Mouse (Mus musculus) testis, adult 2 months (tissue): ENCODE measurements around the gene Chordc1. TPM values are rescaled to one million over a fixed set of nuclear protein-coding genes. Genes with fewer than 3 reads are reported as not detected.
"Not testable (repeated sequence)": the region's sequence is repeated elsewhere in the genome, so short reads cannot be mapped to it uniquely, and the experiment has no call there.

Experiments used
- H3K27ac ChIP-seq: fragments of 200-500 bp; 2 replicates; pipeline ENCODE4 v1.5.1; 2012; ENCODE audit warnings: low read depth, low read length; ENCODE audit not compliant: control insufficient read depth, insufficient read depth
- H3K27me3 ChIP-seq: fragments of 200-500 bp; 2 replicates; pipeline ENCODE4 v1.6.1; 2012; ENCODE audit warnings: mild to moderate bottlenecking, low read length, moderate library complexity; ENCODE audit not compliant: control insufficient read depth, insufficient read depth
- H3K36me3 ChIP-seq: fragments of 200-500 bp; 2 replicates; pipeline ENCODE4 v1.6.1; 2012; ENCODE audit warnings: mild to moderate bottlenecking, low read length; ENCODE audit not compliant: control insufficient read depth, insufficient read depth
- H3K4me1 ChIP-seq: fragments of 200-500 bp; 2 replicates; pipeline ENCODE4 v1.6.1; 2012; ENCODE audit warnings: low read length; ENCODE audit not compliant: control insufficient read depth, insufficient read depth
- H3K4me3 ChIP-seq: fragments of 200-500 bp; 2 replicates; pipeline ENCODE4 v1.5.1; 2012; ENCODE audit warnings: low read depth, mild to moderate bottlenecking, low read length, moderate library complexity, mixed read lengths; ENCODE audit not compliant: control insufficient read depth
- CTCF ChIP-seq: fragments of 200-500 bp; IDR thresholded peaks from 2 replicates; pipeline ENCODE4 v1.5.1; 2012; ENCODE audit warnings: low read depth, mild to moderate bottlenecking, inconsistent platforms, low read length, moderate library complexity; ENCODE audit not compliant: control insufficient read depth, insufficient read depth, insufficient replicate concordance
- POLR2A ChIP-seq: fragments of 200-500 bp; IDR thresholded peaks from 2 replicates; pipeline ENCODE4 v1.6.1; 2012; ENCODE audit warnings: low read depth, mild to moderate bottlenecking, inconsistent platforms, low read length, moderate library complexity; ENCODE audit not compliant: control insufficient read depth
- polyA plus RNA-seq: library from polyadenylated mRNA; depleted of rRNA; stranded (reverse); fragments of >200 nt; gene quantifications from 2 replicates; pipeline ENCODE4 v1.2.3, GENCODE M21; 2012; rRNA removed

Chordc1 gene
- polyA plus RNA-seq = 10.5 and 11.9 TPM in 2 replicates

DNA sequence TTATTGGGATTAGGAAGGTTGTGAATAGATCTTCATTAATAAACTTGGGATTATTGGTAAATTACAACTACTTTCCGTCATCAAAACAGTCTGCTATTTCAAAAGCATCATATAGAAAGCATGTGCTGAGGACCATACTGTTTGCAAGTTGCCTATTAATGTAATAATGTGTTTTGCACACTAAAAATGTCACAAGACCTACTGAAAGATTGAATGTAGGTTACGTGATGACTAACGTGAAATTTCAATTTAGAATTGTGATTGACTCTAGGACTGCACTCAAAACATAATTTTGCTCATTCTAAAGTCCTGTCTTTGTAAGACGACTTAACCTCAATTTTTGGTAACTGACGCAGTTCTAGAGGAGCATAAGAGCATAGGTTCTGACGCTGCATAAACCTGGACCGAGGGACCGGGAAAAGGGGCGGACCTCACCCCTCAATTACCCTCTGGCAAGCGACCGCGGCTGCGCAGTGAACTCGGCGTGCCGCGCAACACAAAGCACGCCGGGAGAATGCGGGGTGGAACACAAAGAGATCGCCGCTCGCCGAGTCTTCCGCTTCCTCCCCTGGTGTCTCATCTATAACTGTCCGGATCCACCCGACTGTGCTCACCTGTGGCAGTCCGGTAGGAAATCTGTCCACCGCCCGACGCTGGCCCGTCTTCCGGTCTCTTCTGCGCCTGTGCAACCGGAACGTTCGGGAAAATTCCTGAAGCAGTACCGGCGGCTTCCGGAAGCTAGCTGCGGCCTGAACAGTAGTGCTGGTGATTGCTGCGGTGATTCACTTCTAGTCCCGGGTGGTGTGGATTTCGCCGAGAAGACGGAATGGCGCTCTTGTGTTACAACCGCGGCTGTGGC, at the start of gene Chordc1:
Gene Chordc1, plus strand, starts transcription at position 555 of the 859 bp plus-strand sequence.
- Histone ChIP-seq H3K4me1 (no peaks in the 10 kb centered on the region; the same call in 1 of the 2 replicates), H3K27me3 (no peaks in the 10 kb centered on the region)
- TF ChIP-seq CTCF = no peak
- TF ChIP-seq POLR2A = peak; percentile 84

DNA sequence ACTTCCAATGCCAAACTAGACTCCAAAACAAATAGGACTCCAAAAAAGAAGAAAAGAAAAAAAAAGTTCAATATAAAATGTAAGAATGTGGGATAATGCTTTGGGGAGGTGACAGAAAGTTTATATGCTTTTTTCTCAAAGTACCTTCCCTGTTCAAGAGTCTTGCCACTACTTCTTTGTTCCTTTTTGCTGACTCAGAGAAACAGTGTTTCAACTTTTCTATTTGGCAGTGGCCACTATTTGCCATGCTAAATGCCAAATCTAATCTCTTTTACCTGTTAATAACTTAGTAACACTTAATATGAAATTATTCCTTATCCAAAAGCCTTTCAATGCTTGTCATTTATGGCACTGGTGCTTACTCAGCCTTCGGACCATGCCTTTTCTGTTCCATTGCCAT, 16.0 kb upstream of the Chordc1 start:
- H3K27me3 ChIP-seq = no peaks in the 10 kb centered on the region
- no peak for TF ChIP-seq POLR2A
- no peak for TF ChIP-seq CTCF
- no peak overlapping the region for H3K4me3 ChIP-seq
- H3K36me3 ChIP-seq = no peaks in the 10 kb centered on the region
- no peaks in the 10 kb centered on the region for H3K4me1 ChIP-seq
- H3K27ac ChIP-seq = no peak overlapping the region

More for the DNA sequence above, at the start of gene Chordc1:
- no peaks in the 10 kb centered on the region for H3K36me3 ChIP-seq
- peak within 1 kb of the TSS; percentile 97 for H3K4me3 ChIP-seq
- peak within 1 kb of the TSS; percentile 90 for H3K27ac ChIP-seq

DNA sequence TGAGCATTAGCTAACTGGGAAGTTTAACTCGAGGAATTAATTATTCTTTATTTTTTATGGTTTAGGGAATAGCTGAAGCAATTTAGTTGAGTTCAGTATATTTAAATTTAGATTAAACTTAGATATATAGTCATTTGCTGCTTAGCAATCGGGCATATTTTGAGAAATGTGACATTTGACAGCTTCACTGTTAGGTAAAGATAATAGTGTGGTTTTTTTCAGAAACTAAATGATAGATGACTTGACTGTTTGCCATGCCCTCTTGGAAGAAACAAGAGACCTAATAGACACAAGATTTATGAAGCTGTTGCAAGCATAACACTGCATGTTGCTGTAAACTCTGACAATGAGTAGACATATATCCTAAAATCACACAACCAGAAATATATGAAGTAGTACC, 15.1 kb upstream of the Chordc1 start:
- TF ChIP-seq CTCF = no peak
- no peak for TF ChIP-seq POLR2A
- H3K4me1 ChIP-seq = no peaks in the 10 kb centered on the region
- H3K27me3 ChIP-seq = no peaks in the 10 kb centered on the region
- H3K4me3 ChIP-seq = no peak overlapping the region
- H3K36me3 ChIP-seq = no peaks in the 10 kb centered on the region
- no peak overlapping the region for H3K27ac ChIP-seq

DNA sequence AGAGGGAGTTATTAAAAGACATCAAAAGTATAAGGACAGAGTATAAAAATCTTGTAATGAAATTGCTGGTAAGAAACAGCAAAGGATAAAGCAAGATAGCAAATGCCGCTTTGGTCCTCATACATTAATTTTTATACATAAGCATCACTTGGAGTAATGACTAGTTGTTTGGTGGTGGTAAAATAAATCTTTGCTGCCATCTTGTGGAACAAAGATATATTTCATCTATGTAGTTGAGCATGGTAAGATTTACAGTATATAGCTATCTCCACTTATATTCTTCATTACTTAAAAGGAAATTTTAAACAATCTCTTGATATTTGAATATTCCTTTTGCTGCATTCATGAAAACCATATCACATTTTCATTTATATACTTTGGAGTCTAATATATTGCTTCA, 14.4 kb upstream of the Chordc1 start:
- no peak for TF ChIP-seq POLR2A
- no peak for TF ChIP-seq CTCF
- no peaks in the 10 kb centered on the region for H3K27me3 ChIP-seq
- no peak overlapping the region for H3K4me3 ChIP-seq
- H3K36me3 ChIP-seq = no peaks in the 10 kb centered on the region
- no peaks in the 10 kb centered on the region for H3K4me1 ChIP-seq
- H3K27ac ChIP-seq = no peak overlapping the region

DNA sequence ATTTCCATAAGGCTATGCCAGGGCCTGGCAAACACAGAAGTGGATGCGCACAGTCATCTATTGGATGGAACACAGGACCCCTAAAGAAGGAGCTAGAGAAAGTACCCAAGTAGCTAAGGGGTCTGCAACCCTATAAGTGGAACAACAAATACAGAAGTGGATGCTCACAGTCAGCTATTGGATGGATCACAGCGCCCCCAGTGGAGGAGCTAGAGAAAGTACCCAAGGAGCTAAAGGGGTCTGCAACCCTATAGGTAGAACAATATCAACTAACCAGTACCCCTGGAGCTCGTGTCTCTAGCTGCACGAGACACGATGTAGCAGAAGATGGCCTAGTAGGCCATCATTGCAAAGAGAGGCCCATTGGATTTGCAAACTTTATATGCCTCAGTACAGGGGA, 13.2 kb upstream of the Chordc1 start:
- H3K27me3 ChIP-seq, H3K4me3 ChIP-seq, H3K27ac ChIP-seq, H3K36me3 ChIP-seq, H3K4me1 ChIP-seq: not testable (repeated sequence)

DNA sequence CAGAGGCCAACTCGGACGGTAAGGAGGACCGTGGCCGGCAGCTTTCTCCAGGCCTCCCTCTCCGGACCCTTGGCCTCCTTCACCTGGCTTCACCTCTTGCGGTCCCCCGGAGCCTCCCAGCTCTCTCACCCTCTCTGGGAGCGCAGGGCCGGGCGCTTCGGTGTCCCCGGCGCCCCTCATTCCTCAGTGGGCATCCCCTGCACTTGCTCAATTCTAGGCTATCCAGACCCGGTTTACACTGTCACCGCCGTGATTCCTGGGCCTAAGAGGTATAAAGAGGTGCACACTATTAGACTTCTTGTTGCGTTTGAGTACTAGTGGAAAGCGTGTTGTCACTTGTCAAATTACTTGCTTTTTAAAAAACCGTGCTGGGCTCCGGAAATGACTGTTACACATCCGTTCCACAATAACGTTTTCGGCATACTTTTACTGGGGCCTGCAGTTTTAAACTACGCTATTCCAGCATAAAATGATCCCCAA, 558 bp downstream of the Chordc1 start:
- Histone ChIP-seq H3K4me3 (peak overlapping the region; percentile 97), H3K27ac (peak overlapping the region; percentile 90), H3K4me1 (no peaks in the 10 kb centered on the region; the same call in 1 of the 2 replicates), H3K36me3 (no peaks in the 10 kb centered on the region), H3K27me3 (no peaks in the 10 kb centered on the region)
- no peak for TF ChIP-seq CTCF
- no peak for TF ChIP-seq POLR2A

DNA sequence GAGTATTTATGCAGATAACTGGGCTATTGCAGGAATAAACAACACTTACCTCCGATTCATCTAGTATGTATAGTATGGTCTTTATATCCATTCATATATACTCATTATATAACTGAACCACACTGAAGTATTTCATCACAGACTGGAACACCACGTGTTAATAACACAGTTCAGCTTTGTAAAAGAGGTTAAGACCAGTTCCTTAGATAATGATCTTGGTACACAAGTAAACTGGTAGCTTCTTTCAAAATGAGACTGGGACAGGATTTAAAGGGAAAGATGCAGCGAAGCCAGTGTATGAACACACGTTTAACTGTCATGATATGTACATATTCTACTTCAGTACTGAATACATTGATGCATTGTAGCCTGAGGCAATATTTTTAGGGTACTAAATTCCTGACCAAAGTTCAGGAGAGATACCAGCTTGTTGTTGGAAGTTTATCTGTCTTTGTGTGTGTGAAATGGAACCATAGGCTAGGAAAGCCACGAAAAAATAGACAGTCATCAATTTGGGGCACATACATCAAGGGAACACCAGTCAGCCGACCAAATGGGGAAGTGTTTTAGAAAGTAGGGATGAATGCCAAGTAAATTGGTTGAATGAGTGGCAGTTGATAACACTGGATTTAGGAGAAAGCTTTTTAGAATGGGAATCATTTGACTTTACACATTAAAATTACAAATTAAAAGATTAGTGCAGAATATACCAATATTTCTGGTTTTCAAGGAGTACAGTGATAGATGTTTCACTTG, 1.3 kb downstream of the Chordc1 start:
- H3K4me1 ChIP-seq = no peaks in the 10 kb centered on the region; the same call in 1 of the 2 replicates
- H3K27ac ChIP-seq = no peak overlapping the region; the same call in 1 of the 2 replicates
- no peaks in the 10 kb centered on the region for H3K36me3 ChIP-seq
- no peaks in the 10 kb centered on the region for H3K27me3 ChIP-seq
- no peak for TF ChIP-seq CTCF
- TF ChIP-seq POLR2A = no peak
- H3K4me3 ChIP-seq = peak overlapping the region; percentile 97; the same call in 1 of the 2 replicates
